Mouse (Mus musculus) intestine, embryonic 14.5 days (tissue): ENCODE results near the gene Spatc1l. TPM values are rescaled to one million over a fixed set of nuclear protein-coding genes. Genes with fewer than 3 reads are reported as not detected.

Source experiments
- ATAC-seq: fragments of 200-750 bp; cut with Nextera tagmentation; replicated peaks from 2 replicates; pipeline ENCODE4 v1.8.0; 2017; ENCODE audit warnings: low read depth, moderate number of reproducible peaks, moderate TSS enrichment, moderate library complexity; ENCODE audit not compliant: low FRiP score, low TSS enrichment
- DNase-seq: peaks from one replicate; pipeline ENCODE4 v3.0.0-alpha.2; 2018; ENCODE audit warnings: low spot score
- H3K27ac ChIP-seq: fragments of 300-500 bp; sonication (generic); 2 replicates; pipeline ENCODE4 v1.5.1; 2014; ENCODE audit warnings: low read depth, mild to moderate bottlenecking, control low read depth
- H3K27me3 ChIP-seq: fragments of 300-500 bp; sonication (generic); replicated peaks from 2 replicates; pipeline ENCODE4 v1.6.1; 2014; ENCODE audit warnings: low read length, control low read depth; ENCODE audit not compliant: control insufficient read depth, insufficient read depth
- H3K36me3 ChIP-seq: fragments of 300-500 bp; sonication (generic); 2 replicates; pipeline ENCODE4 v1.6.1; 2014; ENCODE audit warnings: low read length, control low read depth; ENCODE audit not compliant: control insufficient read depth, insufficient read depth
- H3K4me1 ChIP-seq: fragments of 300-500 bp; sonication (generic); replicated peaks from 2 replicates; pipeline ENCODE4 v1.6.1; 2014; ENCODE audit warnings: low read length, control low read depth, mixed read lengths; ENCODE audit not compliant: control insufficient read depth, insufficient read depth
- H3K4me2 ChIP-seq: fragments of 300-500 bp; sonication (generic); 2 replicates; pipeline ENCODE4 v1.6.1; 2014; ENCODE audit warnings: low read length
- H3K4me3 ChIP-seq: fragments of 300-500 bp; sonication (generic); 2 replicates; pipeline ENCODE4 v1.5.1; 2014; ENCODE audit warnings: low read depth, low read length, control low read depth, mixed read lengths
- H3K9ac ChIP-seq: fragments of 300-500 bp; sonication (generic); 2 replicates; pipeline ENCODE4 v1.6.1; 2014; ENCODE audit warnings: mild to moderate bottlenecking, low read length
- H3K9me3 ChIP-seq: fragments of 300-500 bp; sonication (generic); 2 replicates; pipeline ENCODE4 v1.6.1; 2016; ENCODE audit warnings: low read length, control low read depth; ENCODE audit not compliant: control insufficient read depth
- WGBS: fragments of 180-500 bp; shearing (Covaris S2); extraction: QIAGEN DNeasy Blood & Tissue Kit; methylation state at CpG from one replicate; pipeline ENCODE4 v1.1.7; 2014; 5-methylcytosine and 5-hydroxymethylcytosine counted together
- polyA plus RNA-seq: library from polyadenylated mRNA; unstranded; fragments of >200 nt; fragmentation: Nextera tagmentation; extraction: Ambion mirVana; gene quantifications from 2 replicates; pipeline ENCODE4 v1.2.1, GENCODE M21; 2014

The Spatc1l gene
- polyA plus RNA-seq, result 0.18 TPM in 1 of 2 replicates, not detected in the other

- Histone ChIP-seq H3K4me2 (no peak within 1 kb of the TSS), H3K9me3 (no peaks in the 10 kb centered on the region), H3K36me3 (no peaks in the 10 kb centered on the region), H3K4me3 (no peak within 1 kb of the TSS), H3K9ac (no peak within 1 kb of the TSS), H3K27me3 (no peaks in the 10 kb centered on the region), H3K4me1 (no peaks in the 10 kb centered on the region), H3K27ac (no peak within 1 kb of the TSS)
- ATAC-seq (no peak), DNase-seq (no peak)
- 86% methylated on average over 10 of the region's 10 CpGs for WGBS
These were observed at the start of gene Spatc1l for GRCm38 (mm10) chr10:76561972-76562371. Spatc1l (plus strand) TSS chr10:76562272.

DNA sequence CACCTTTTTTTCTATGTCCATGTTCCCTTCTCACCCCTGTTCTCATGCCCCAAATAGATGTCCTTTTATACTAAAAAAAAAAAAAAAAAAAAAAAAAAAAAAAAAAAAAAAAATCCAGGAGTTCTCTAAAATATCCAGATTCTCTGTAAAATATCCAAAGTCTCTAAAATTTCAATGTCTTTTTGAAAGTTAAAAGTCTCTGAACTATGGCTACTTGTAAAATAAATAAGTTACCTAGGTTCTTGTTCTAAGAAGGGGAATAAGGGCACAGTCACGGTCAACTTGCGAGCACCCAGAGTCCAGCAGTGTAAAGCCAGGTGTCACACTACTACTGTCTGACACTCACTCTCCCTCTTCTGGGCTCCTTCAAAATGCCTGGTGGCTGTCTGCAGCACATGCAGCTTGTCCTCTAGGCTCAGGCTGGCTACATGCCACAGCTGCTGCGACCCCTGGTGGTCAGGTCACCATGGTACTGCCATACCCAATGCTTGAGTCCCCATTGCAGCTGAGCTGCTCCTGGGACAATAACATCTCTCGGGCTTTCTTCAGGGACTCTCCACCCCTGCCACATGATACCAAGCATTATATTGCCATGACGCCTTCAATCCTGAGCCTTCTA lies 49.0 kb upstream of the Spatc1l start:
- H3K4me3 ChIP-seq, result no peak overlapping the region
- no peak overlapping the region for H3K27ac ChIP-seq
- H3K27me3 ChIP-seq, result no peaks in the 10 kb centered on the region
- DNase-seq, result peak; percentile 88
- H3K4me2 ChIP-seq, result no peak overlapping the region
- ATAC-seq, result peak; percentile 86
- no peaks in the 10 kb centered on the region for H3K4me1 ChIP-seq
- H3K36me3 ChIP-seq, result peaks cover 59% of the 10 kb centered on the region
- H3K9ac ChIP-seq, result no peak overlapping the region
- WGBS, result 57% methylated on average over 5 of the region's 5 CpGs
- no peaks in the 10 kb centered on the region for H3K9me3 ChIP-seq

DNA sequence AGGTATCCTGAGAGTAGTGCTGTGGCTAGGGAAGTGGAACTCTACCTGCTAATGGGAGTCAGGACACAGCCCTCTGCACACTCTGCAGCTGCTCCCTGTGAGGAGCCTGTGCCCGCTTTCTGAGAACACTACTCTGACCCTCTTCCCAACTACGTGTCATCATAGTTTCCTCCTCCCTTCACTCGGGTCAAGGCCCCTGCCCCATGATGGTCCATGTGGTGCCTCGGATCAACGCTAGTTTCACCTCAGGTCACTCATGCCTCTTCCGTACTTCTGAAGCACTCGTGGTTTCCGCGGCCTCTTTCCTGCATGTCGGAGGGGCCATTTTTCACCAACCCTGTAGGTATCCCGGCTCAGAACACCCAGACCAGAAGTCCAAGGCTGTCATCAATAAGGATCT lies 31.1 kb upstream of the Spatc1l start:
- Histone ChIP-seq H3K27me3 (no peaks in the 10 kb centered on the region), H3K27ac (peak overlapping the region; percentile 51; the same call in 1 of the 2 replicates), H3K36me3 (peaks cover 19% of the 10 kb centered on the region), H3K4me3 (peak overlapping the region; percentile 49), H3K9me3 (no peaks in the 10 kb centered on the region), H3K9ac (peak overlapping the region; percentile 47), H3K4me1 (no peaks in the 10 kb centered on the region), H3K4me2 (peak overlapping the region; percentile 87)
- WGBS, result 0% methylated on average over 11 of the region's 11 CpGs
- ATAC-seq (no peak; the same call in none of the 2 replicates), DNase-seq (no peak)

DNA sequence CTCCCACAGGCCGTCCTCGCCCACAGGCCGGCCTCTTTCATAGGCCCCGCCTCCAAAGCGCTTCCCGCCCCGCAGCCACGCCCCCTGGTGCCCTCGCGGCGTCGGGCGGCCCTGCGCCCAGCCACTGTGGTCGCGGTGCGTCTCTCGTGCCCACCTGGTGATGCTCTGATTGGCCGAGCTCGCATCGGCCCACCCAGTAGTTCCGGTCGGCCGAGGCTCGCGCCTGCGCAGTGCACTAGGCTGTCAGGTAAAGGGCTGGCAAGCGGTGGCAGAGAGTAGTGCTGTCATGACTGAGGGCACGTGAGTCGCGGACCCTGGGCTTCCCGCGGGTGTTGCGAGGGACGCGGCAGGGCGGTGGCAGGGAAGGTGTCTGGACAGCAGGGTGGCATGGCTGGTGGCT lies 30.7 kb upstream of the Spatc1l start, which contains the start of gene Lss:
Gene Lss (plus strand): TSS at position 214 of the 400 bp plus-strand sequence.
- peak within 1 kb of the TSS; percentile 47 for H3K9ac ChIP-seq
- H3K4me2 ChIP-seq, result peak within 1 kb of the TSS; percentile 87
- H3K36me3 ChIP-seq, result peaks cover 23% of the 10 kb centered on the region
- no peaks in the 10 kb centered on the region for H3K27me3 ChIP-seq
- H3K4me1 ChIP-seq, result no peaks in the 10 kb centered on the region
- DNase-seq (peak; percentile 96), ATAC-seq (peak; percentile 99)
- H3K4me3 ChIP-seq, result peak within 1 kb of the TSS; percentile 49
- under 1% methylated on average over 37 of the region's 37 CpGs for WGBS
- peak within 1 kb of the TSS; percentile 57; the same call in 1 of the 2 replicates for H3K27ac ChIP-seq
- H3K9me3 ChIP-seq, result no peaks in the 10 kb centered on the region

DNA sequence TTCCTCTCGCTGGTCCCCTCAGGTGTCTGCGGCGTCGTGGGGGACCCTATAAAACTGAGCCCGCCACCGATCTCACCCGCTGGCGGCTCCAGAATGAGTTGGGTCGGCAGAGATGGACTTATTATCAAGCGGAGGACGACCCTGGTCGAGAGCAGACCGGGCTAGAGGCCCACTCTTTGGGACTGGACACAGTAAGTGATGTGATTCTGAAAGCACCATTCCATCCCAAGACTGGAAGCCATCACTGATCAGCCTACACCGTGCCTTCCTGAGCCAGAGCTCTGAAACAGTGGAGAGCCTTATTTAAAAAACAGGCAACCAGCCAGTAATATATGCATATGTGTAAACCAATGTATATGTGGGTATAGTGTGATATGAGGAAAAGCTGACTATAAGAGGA lies 30.2 kb upstream of the Spatc1l start:
- H3K36me3 ChIP-seq, result peaks cover 28% of the 10 kb centered on the region
- 2% methylated on average over 14 of the region's 14 CpGs for WGBS
- H3K9me3 ChIP-seq, result no peaks in the 10 kb centered on the region
- peak overlapping the region; percentile 49 for H3K4me3 ChIP-seq
- H3K4me2 ChIP-seq, result peak overlapping the region; percentile 87
- H3K27ac ChIP-seq, result peak overlapping the region; percentile 57; the same call in 1 of the 2 replicates
- ATAC-seq (peak; percentile 54), DNase-seq (no peak)
- no peaks in the 10 kb centered on the region for H3K4me1 ChIP-seq
- H3K27me3 ChIP-seq, result no peaks in the 10 kb centered on the region
- peak overlapping the region; percentile 47 for H3K9ac ChIP-seq

DNA sequence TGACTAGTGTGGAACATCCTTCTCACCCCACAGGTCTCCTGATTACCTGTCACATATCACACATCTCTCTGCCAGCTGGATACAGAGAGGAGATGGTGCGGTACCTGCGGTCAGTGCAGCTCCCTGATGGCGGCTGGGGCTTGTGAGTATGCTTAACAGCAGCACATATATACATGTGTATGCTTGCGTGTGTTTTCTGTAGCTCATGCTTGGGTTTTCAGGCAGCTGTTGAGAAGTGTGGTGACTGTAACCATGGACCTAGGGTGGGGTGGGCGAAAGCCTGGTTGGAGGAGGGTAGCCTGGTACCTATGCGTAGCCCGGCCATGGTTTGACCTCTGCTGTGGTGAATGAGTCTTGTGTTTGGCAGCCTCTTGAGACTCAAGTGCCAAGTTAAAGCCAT lies 26.5 kb upstream of the Spatc1l start:
- DNase-seq (no peak), ATAC-seq (no peak)
- peaks cover 63% of the 10 kb centered on the region for H3K36me3 ChIP-seq
- H3K4me3 ChIP-seq, result no peak overlapping the region
- 97% methylated on average over 7 of the region's 7 CpGs for WGBS
- H3K9ac ChIP-seq, result no peak overlapping the region
- H3K27me3 ChIP-seq, result no peaks in the 10 kb centered on the region
- H3K27ac ChIP-seq, result no peak overlapping the region
- H3K4me2 ChIP-seq, result no peak overlapping the region
- H3K9me3 ChIP-seq, result no peaks in the 10 kb centered on the region
- H3K4me1 ChIP-seq, result no peaks in the 10 kb centered on the region

- ATAC-seq (no peak), DNase-seq (no peak)
- H3K27me3 ChIP-seq, result no peaks in the 10 kb centered on the region
- H3K9me3 ChIP-seq, result no peaks in the 10 kb centered on the region
- 78% methylated on average over 9 of the region's 9 CpGs for WGBS
- no peak overlapping the region for H3K9ac ChIP-seq
- peaks cover 84% of the 10 kb centered on the region for H3K36me3 ChIP-seq
- no peak overlapping the region for H3K4me2 ChIP-seq
- no peak overlapping the region for H3K4me3 ChIP-seq
- no peaks in the 10 kb centered on the region for H3K4me1 ChIP-seq
- no peak overlapping the region for H3K27ac ChIP-seq
These were observed 24.5 kb upstream of the Spatc1l start for GRCm38 (mm10) chr10:76537619-76538018.

- Histone ChIP-seq H3K9ac (no peak overlapping the region), H3K36me3 (peaks cover 98% of the 10 kb centered on the region)
These were observed 20.6 kb upstream of the Spatc1l start for GRCm38 (mm10) chr10:76541336-76542085.

More at GRCm38 (mm10) chr10:76541336-76542085, 20.6 kb upstream of the Spatc1l start:
- H3K9me3 ChIP-seq, result no peaks in the 10 kb centered on the region
- H3K4me3 ChIP-seq, result no peak overlapping the region
- H3K4me1 ChIP-seq, result no peaks in the 10 kb centered on the region
- 91% methylated on average over 11 of the region's 11 CpGs for WGBS
- H3K27me3 ChIP-seq, result no peaks in the 10 kb centered on the region
- DNase-seq (no peak), ATAC-seq (no peak)
- H3K27ac ChIP-seq, result no peak overlapping the region
- no peak overlapping the region for H3K4me2 ChIP-seq
